Mouse (Mus musculus) frontal cortex, postnatal 25 days (tissue): Measurements from ENCODE around the gene Ksr1.

Source experiments
- DNase-seq, 2 experiments: peaks; one replicate each; pipeline ENCODE4 v3.0.0; 2022; ENCODE audit warnings: low spot score in 2 of 2

Ksr1 gene

GRCm38 (mm10) chr11:78982042-78982441, 164.2 kb downstream of the Ksr1 start:
- DNase-seq: no peak

DNA sequence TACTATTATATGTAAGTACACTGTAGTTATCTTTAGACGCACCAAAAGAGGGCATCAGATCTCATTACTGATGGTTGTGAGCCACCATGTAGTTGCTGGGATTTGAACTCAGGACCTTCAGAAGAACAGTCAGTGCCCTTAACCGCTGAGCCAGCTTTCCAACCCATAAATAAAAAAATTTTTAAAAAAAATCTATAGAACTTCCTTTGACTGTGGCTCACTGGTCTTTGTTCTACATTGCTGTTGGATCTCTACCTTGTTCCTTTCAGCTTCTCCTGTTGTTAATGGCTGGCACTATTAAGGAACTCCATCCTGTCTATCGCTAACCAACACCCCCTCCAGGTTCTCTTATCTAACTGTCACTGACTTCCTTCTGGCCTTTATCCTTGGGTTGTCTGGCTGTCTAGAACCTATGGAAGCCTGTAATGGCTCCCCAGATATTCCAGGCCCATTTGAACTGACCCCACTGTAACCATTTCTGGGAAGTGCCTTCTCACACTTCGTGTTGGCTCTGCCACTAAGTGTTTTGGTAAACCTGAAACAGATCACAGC, 166.0 kb downstream of the Ksr1 start:
- no peak for DNase-seq

- no peak for DNase-seq
Measured at GRCm38 (mm10) chr11:78978176-78979019, 167.8 kb downstream of the Ksr1 start.

DNA sequence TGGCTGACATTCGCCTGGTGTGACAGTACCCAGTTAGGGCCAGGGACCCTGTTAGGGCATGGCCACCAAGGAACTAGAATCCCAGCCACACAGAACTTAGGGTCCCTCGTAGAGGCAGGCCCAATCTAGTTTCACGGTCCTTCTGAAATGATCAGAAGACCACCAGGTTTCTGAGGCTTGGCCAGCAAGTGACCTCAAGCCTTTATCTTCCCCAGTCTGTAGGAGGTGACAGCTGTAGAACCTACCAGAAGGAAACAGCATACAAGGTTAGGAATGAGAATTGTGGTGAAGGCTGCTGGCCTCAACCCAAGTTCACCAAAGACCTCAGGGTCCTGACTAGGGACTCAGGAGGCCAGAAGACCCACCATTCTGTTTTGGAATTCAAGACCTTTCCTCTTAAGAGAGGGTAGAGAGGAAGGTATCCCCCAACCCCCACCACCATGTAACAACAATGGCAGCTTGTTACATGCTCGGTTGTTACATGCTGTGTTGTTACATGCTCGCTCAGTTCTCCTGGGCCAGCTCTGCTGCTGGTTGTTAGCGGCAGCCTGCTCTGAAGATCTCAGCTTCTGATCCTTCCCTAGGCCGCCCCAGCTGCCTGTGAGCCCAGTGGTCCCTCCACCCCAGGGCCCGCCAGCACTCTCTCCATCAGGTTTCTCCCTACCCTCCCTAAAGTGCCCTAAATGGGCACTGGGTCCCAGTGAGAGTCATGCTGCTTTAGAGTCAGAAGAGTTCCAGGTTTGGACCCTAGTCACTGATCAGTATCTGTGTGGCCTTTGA, 169.3 kb downstream of the Ksr1 start:
- DNase-seq: no peak

DNA sequence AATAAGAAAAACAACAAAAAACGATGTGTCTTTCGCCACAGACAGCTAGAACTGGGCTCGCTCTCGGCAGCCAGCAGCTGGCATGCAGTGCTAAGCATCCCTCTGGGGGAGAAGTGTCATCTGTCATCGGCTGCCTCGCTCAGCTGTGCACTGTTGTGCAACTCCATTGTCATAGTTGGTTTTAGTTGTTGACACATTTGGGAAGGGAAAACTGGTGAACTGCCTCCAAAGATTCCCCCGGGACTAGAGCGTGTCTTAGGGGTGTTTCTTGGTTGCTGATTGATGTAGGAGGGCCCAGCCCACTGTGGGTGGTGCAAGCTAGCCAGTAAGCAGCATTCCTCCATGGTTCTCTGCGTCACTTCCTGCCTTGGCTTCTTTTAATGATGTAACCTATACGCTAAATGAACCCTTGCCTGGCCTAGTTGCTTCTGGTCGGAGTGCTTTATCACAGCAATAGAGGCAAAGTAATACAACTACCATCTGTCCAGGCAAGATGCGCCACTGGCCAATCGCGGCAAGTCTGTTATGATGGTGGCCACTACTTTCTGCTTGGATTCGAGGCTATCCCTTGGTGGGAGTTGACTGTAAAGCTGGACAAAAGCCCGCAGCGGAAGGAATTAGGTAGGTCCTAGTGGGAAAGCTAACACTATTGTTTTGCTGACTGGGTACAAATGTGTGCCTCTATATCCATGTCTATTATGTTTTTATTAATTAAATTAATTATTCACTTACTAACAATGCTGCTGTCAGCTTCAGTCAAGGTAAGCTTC, 172.6 kb downstream of the Ksr1 start:
- no peak for DNase-seq

DNA sequence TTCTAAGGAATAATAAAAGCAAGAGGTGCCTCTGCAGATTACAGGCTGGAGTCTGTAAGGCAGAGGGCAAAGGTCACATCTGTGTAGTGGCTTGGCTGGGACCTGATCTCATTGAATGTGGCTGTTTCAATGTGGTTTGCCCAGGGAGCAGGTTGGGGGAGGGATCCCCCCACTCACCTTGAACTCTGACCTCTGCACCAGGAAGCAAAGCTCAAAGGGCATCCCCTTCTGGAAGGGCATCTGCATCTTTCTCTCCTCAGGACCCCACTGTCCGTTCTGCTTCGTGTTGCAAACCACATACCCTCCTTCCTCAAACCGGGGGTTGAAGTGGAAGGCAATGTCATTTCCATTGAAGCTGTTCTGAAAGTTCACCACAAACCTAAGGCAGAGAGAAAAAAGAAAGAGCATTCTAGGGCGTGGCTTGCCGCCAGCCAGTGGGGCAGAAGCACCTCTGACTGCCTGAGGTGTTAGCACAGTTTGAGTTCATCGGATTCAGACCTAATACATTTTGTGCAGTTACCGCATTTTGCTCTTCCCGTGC, 173.3 kb downstream of the Ksr1 start:
- DNase-seq: no peak

GRCm38 (mm10) chr11:78972328-78972727, 173.9 kb downstream of the Ksr1 start:
- no peak for DNase-seq

GRCm38 (mm10) chr11:78971746-78972145, 174.5 kb downstream of the Ksr1 start:
- no peak for DNase-seq

DNA sequence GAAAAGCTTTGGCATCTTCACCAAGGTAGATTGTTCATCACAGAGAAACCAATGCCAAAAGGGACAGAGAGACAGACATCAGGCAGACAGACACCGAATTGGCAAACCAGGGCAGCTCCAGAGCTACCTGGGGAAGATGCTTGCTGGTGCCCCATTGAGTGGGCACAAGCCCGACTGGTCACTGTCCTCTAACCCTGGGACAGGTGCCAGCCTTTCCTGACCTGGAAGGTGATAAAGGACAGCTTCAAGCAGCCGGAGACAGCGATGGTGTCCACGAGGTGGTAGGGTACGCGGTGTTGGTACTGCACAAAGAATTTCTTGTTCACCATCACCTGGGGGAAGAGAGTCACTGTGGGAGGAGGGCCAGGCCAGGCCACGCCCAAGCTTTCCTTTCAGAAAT, 175.1 kb downstream of the Ksr1 start:
- DNase-seq: no peak

DNA sequence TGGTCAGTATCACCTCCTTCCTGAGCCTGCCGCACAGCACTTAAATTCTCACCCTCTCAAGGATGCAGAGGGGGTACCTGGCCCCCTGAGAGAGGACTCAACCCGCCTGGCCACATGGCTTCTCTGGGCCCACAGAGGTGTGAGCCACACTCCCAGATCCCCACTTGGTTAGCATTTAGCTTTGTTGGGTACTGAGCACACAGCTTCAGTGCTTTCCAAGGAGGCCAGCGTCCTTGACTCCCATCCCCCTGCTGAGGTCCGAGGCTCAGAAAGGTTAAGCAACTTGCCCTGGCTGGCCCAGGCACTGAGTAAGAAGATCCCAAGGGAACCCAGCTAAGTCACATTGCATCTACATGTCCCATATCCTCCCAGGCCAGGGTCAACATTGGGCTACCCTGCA, 178.1 kb downstream of the Ksr1 start:
- no peak for DNase-seq

- DNase-seq: peak in 1 of 2 experiments; percentile 33
Measured at GRCm38 (mm10) chr11:78967371-78967770, 178.8 kb downstream of the Ksr1 start.
